Mouse (Mus musculus) embryonic facial prominence, embryonic 10.5 days (tissue): ENCODE data around the gene Bbs4. TPM values are rescaled to one million over a fixed set of nuclear protein-coding genes. Genes with fewer than 3 reads are reported as not detected.

Source experiments
- DNase-seq: peaks from one replicate; pipeline ENCODE4 v3.0.0-alpha.2; 2017; ENCODE audit warnings: low spot score
- H3K27ac ChIP-seq: fragments of 300-500 bp; sonication (generic); replicated peaks from 2 replicates; pipeline ENCODE4 v1.5.1; 2016; ENCODE audit warnings: mild to moderate bottlenecking
- H3K27me3 ChIP-seq: fragments of 300-500 bp; sonication (generic); replicated peaks from 2 replicates; pipeline ENCODE4 v1.6.1; 2016; ENCODE audit warnings: low read depth, mild to moderate bottlenecking; ENCODE audit not compliant: poor library complexity, severe bottlenecking
- H3K36me3 ChIP-seq: fragments of 300-500 bp; sonication (generic); replicated peaks from 2 replicates; pipeline ENCODE4 v1.6.1; 2016; ENCODE audit warnings: mild to moderate bottlenecking, moderate library complexity
- H3K4me1 ChIP-seq: fragments of 300-500 bp; sonication (generic); 2 replicates; pipeline ENCODE4 v1.6.1; 2016
- H3K4me3 ChIP-seq: fragments of 300-500 bp; sonication (generic); 2 replicates; pipeline ENCODE4 v1.5.1; 2016; ENCODE audit warnings: mild to moderate bottlenecking, moderate library complexity
- H3K9me3 ChIP-seq: fragments of 300-500 bp; sonication (generic); 2 replicates; pipeline ENCODE4 v1.6.1; 2016; ENCODE audit warnings: mild to moderate bottlenecking
- WGBS: fragments of 180-500 bp; shearing (Covaris S2); methylation state at CpG from one replicate; pipeline ENCODE4 v1.1.7; 2016; 5-methylcytosine and 5-hydroxymethylcytosine counted together
- polyA plus RNA-seq: library from polyadenylated mRNA; unstranded; fragments of >200 nt; fragmentation: Nextera tagmentation; extraction: Ambion mirVana; gene quantifications from 2 replicates; pipeline ENCODE4 v1.2.1, GENCODE M21; 2016

The Bbs4 gene
- polyA plus RNA-seq, 1 experiment from 2014 or later, result 19.3 TPM

GRCm38 (mm10) chr9:59338411-59338810 is 14.9 kb downstream of the Bbs4 start:
- DNase-seq, result no peak
- 86% methylated on average over 5 of the region's 5 CpGs for WGBS
- Histone ChIP-seq H3K27me3 (no peaks in the 10 kb centered on the region), H3K27ac (no peak overlapping the region), H3K4me1 (no peaks in the 10 kb centered on the region), H3K9me3 (no peaks in the 10 kb centered on the region), H3K4me3 (no peak overlapping the region), H3K36me3 (peaks cover 60% of the 10 kb centered on the region)

- DNase-seq, result no peak
- no peaks in the 10 kb centered on the region for H3K4me1 ChIP-seq
- peaks cover 60% of the 10 kb centered on the region for H3K36me3 ChIP-seq
- H3K9me3 ChIP-seq, result no peaks in the 10 kb centered on the region
- no peaks in the 10 kb centered on the region for H3K27me3 ChIP-seq
- WGBS, result 94% methylated on average over 5 of the region's 5 CpGs
- H3K27ac ChIP-seq, result no peak overlapping the region
- H3K4me3 ChIP-seq, result no peak overlapping the region
Observed at GRCm38 (mm10) chr9:59337889-59338288, 15.4 kb downstream of the Bbs4 start.

- Histone ChIP-seq H3K27me3 (no peaks in the 10 kb centered on the region), H3K9me3 (no peaks in the 10 kb centered on the region), H3K36me3 (peaks cover 60% of the 10 kb centered on the region), H3K27ac (no peak overlapping the region), H3K4me3 (no peak overlapping the region), H3K4me1 (no peaks in the 10 kb centered on the region)
- 89% methylated on average over 3 of the region's 3 CpGs for WGBS
- DNase-seq, result no peak
Observed at GRCm38 (mm10) chr9:59336539-59336938, 16.8 kb downstream of the Bbs4 start.

- Histone ChIP-seq H3K4me3 (no peak overlapping the region), H3K4me1 (no peaks in the 10 kb centered on the region), H3K27me3 (no peaks in the 10 kb centered on the region), H3K36me3 (peaks cover 74% of the 10 kb centered on the region), H3K9me3 (no peaks in the 10 kb centered on the region), H3K27ac (no peak overlapping the region)
- WGBS, result 94% methylated on average over 5 of the region's 5 CpGs
- no peak for DNase-seq
Observed at GRCm38 (mm10) chr9:59330055-59330454, 23.3 kb downstream of the Bbs4 start.

- Histone ChIP-seq H3K9me3 (no peaks in the 10 kb centered on the region), H3K4me1 (no peaks in the 10 kb centered on the region), H3K27me3 (no peaks in the 10 kb centered on the region), H3K36me3 (peaks cover 79% of the 10 kb centered on the region), H3K4me3 (no peak overlapping the region), H3K27ac (no peak overlapping the region)
- DNase-seq, result no peak
Observed at GRCm38 (mm10) chr9:59324351-59324750, 29.0 kb downstream of the Bbs4 start.

- DNase-seq, result no peak
Observed at GRCm38 (mm10) chr9:59316206-59316605, 37.1 kb downstream of the Bbs4 start.

GRCm38 (mm10) chr9:59311284-59311670 is 42.0 kb downstream of the Bbs4 start:
- DNase-seq, result no peak
- Histone ChIP-seq H3K36me3 (peaks cover 95% of the 10 kb centered on the region), H3K27me3 (no peaks in the 10 kb centered on the region), H3K9me3 (no peaks in the 10 kb centered on the region), H3K4me3 (no peak overlapping the region), H3K4me1 (no peaks in the 10 kb centered on the region), H3K27ac (no peak overlapping the region)
- 84% methylated on average over 3 of the region's 3 CpGs for WGBS

More at GRCm38 (mm10) chr9:59316206-59316605, 37.1 kb downstream of the Bbs4 start:
- H3K36me3 ChIP-seq, result peaks cover 79% of the 10 kb centered on the region
- H3K4me1 ChIP-seq, result no peaks in the 10 kb centered on the region
- H3K27me3 ChIP-seq, result no peaks in the 10 kb centered on the region
- H3K27ac ChIP-seq, result no peak overlapping the region
- no peaks in the 10 kb centered on the region for H3K9me3 ChIP-seq
- WGBS, result 93% methylated on average over 3 of the region's 3 CpGs
- H3K4me3 ChIP-seq, result no peak overlapping the region

GRCm38 (mm10) chr9:59310582-59311283 is 42.6 kb downstream of the Bbs4 start:
- 89% methylated on average over 8 of the region's 8 CpGs for WGBS
- peaks cover 95% of the 10 kb centered on the region for H3K36me3 ChIP-seq
- H3K4me3 ChIP-seq, result no peak overlapping the region
- no peaks in the 10 kb centered on the region for H3K4me1 ChIP-seq
- no peaks in the 10 kb centered on the region for H3K9me3 ChIP-seq
- no peak for DNase-seq
- H3K27ac ChIP-seq, result no peak overlapping the region
- H3K27me3 ChIP-seq, result no peaks in the 10 kb centered on the region

GRCm38 (mm10) chr9:59307890-59308289 is 45.4 kb downstream of the Bbs4 start:
- H3K4me1 ChIP-seq, result no peaks in the 10 kb centered on the region
- H3K9me3 ChIP-seq, result no peaks in the 10 kb centered on the region
- no peak overlapping the region for H3K4me3 ChIP-seq
- no peaks in the 10 kb centered on the region for H3K27me3 ChIP-seq
- 80% methylated on average over 2 of the region's 2 CpGs for WGBS
- no peak for DNase-seq
- no peak overlapping the region for H3K27ac ChIP-seq
- peaks cover 95% of the 10 kb centered on the region for H3K36me3 ChIP-seq

- 91% methylated on average over 2 of the region's 2 CpGs for WGBS
- Histone ChIP-seq H3K4me3 (no peak overlapping the region), H3K4me1 (peaks cover 14% of the 10 kb centered on the region), H3K27ac (no peak overlapping the region), H3K36me3 (peaks cover 54% of the 10 kb centered on the region), H3K9me3 (no peaks in the 10 kb centered on the region), H3K27me3 (no peaks in the 10 kb centered on the region)
- DNase-seq, result no peak
Observed at GRCm38 (mm10) chr9:59296419-59296818, 56.9 kb downstream of the Bbs4 start.

- 62% methylated on average over 3 of the region's 3 CpGs for WGBS
- Histone ChIP-seq H3K36me3 (peaks cover 15% of the 10 kb centered on the region), H3K27ac (peak overlapping the region; percentile 96; the same call in 1 of the 2 replicates), H3K27me3 (no peaks in the 10 kb centered on the region), H3K9me3 (no peaks in the 10 kb centered on the region), H3K4me3 (peak overlapping the region; percentile 91), H3K4me1 (peaks cover 50% of the 10 kb centered on the region)
- DNase-seq, result no peak
Observed at GRCm38 (mm10) chr9:59292493-59292875, 60.8 kb downstream of the Bbs4 start.

GRCm38 (mm10) chr9:59291688-59292492 is 61.4 kb downstream of the Bbs4 start:
- peaks cover 53% of the 10 kb centered on the region for H3K4me1 ChIP-seq
- DNase-seq, result no peak
- H3K4me3 ChIP-seq, result peak overlapping the region; percentile 91
- H3K36me3 ChIP-seq, result peaks cover 11% of the 10 kb centered on the region; the same call in 1 of the 2 replicates
- H3K27me3 ChIP-seq, result no peaks in the 10 kb centered on the region
- no peaks in the 10 kb centered on the region for H3K9me3 ChIP-seq
- peak overlapping the region; percentile 96 for H3K27ac ChIP-seq
- WGBS, result 2% methylated on average over 50 of the region's 50 CpGs
